ENCODE assay signal across 16 mouse cellular contexts in genomic region chr9:41827356-41827755, GRCm38 (mm10).
DNase-seq lines count a peak whose midpoint lies in the region; TF ChIP-seq lines count a peak whose summit lies in the region.
"Had no signal": no experiment of that assay in that cellular context is flagged by ENCODE, and none has a peak within 500 bp of the region (broad histone marks: within the 10 kb centered on the region; RNA-seq: fewer than 3 reads in every experiment).

No protein-coding gene starts in this region.

- peak; percentile 23 for DNase-seq in gastrocnemius, adult 2 months
- no peak for DNase-seq in gastrocnemius, adult 18-20 months (ENCODE audit: low spot score)
- peak; percentile 22 for DNase-seq in lung, postnatal 14 days
- DNase-seq in lung, adult 2 months = no peak
- no peak for DNase-seq in limb, embryonic 10.5 days (ENCODE audit: low spot score)
- DNase-seq in layer of hippocampus, adult 9-10 months (ENCODE audit: low spot score) = no peak
- DNase-seq in embryo, embryonic 11 days = no peak
- DNase-seq in cerebellum, postnatal 4 days (ENCODE audit: low spot score in 2 of 2) = no peak
- DNase-seq: adrenal gland, adult 8-10 months; cerebellum, adult 9-10 months; kidney, postnatal 25 days; liver; right cerebral cortex, postnatal 25 days had no signal

- no peaks in the 10 kb centered on the region for H3K4me1 ChIP-seq in lung, adult 2 months (ENCODE audit: control insufficient read depth, insufficient read depth, low read length)
- peaks cover 6% of the 10 kb centered on the region; the same call in 1 of the 2 replicates for H3K4me1 ChIP-seq in limb, embryonic 10.5 days
- H3K4me1 ChIP-seq: intestine, embryonic 15.5 days; lung, embryonic 15.5 days had no signal

- H3K27me3 ChIP-seq in limb, embryonic 10.5 days (ENCODE audit: low read depth, poor library complexity, severe bottlenecking) = no peaks in the 10 kb centered on the region
- H3K27me3 ChIP-seq: intestine, embryonic 15.5 days; lung, embryonic 15.5 days; midbrain, embryonic 12.5 days had no signal

- intact Hi-C loops in gastrocnemius, adult 2 months (cut with DNase I) = no loop called here

- no peak overlapping the region for H3K27ac ChIP-seq in gastrocnemius, adult 2 months
- peak overlapping the region; percentile 46; the same call in 1 of the 2 replicates for H3K27ac ChIP-seq in limb, embryonic 10.5 days
- H3K27ac ChIP-seq: intestine, embryonic 15.5 days; lung, embryonic 15.5 days; midbrain, embryonic 12.5 days had no signal

- H3K4me3 ChIP-seq in gastrocnemius, adult 2 months = no peak overlapping the region
- H3K4me3 ChIP-seq in lung, adult 2 months (replicated peaks; ENCODE audit: extremely low read depth, low read depth, low read length) = no peak overlapping the region
- H3K4me3 ChIP-seq in limb, embryonic 10.5 days = no peak overlapping the region
- H3K4me3 ChIP-seq: intestine, embryonic 15.5 days; lung, embryonic 15.5 days; midbrain, embryonic 12.5 days had no signal

- no peak for TF ChIP-seq CTCF in gastrocnemius, adult 2 months (IDR thresholded peaks at IDR 0.05)
- TF ChIP-seq CTCF in lung, adult 2 months (IDR thresholded peaks at IDR 0.05; ENCODE audit: insufficient read depth, low read length) = no peak

- H3K9me3 ChIP-seq in limb, embryonic 10.5 days (replicated peaks) = no peaks in the 10 kb centered on the region
- H3K9me3 ChIP-seq: intestine, embryonic 15.5 days; lung, embryonic 15.5 days; midbrain, embryonic 12.5 days had no signal

- 71% methylated on average over 4 of the region's 4 CpGs for WGBS in lung, adult 2 months
- 80% methylated on average over 4 of the region's 4 CpGs for WGBS in limb, embryonic 10.5 days

- no peak for TF ChIP-seq POLR2A in lung, adult 2 months (IDR thresholded peaks at IDR 0.05; ENCODE audit: borderline replicate concordance, extremely low read depth, low read depth, low read length)

- no peaks in the 10 kb centered on the region for H3K36me3 ChIP-seq in limb, embryonic 10.5 days
- H3K36me3 ChIP-seq: intestine, embryonic 15.5 days; lung, embryonic 15.5 days; midbrain, embryonic 12.5 days had no signal

Comparison
In these comparisons a context has a peak if more than half of its experiments do, and no peak if none do; other contexts are left out.
1. DNase-seq: peak in gastrocnemius, adult 2 months (single experiment) and lung, postnatal 14 days (single experiment); none in gastrocnemius, adult 18-20 months (single experiment), lung, adult 2 months (single experiment), limb, embryonic 10.5 days (single experiment), layer of hippocampus, adult 9-10 months (single experiment), embryo, embryonic 11 days (single experiment) and cerebellum, postnatal 4 days (0 of 2).